Mouse (Mus musculus) lung, postnatal 0 days (tissue): ENCODE data around the gene Trim46.
"Not testable (repeated sequence)": the region's sequence is repeated elsewhere in the genome, so short reads cannot be mapped to it uniquely, and the experiment has no call there.

ENCODE experiments used
- CTCF ChIP-seq: IDR thresholded peaks from 2 replicates; pipeline ENCODE4 v1.5.1; 2016; ENCODE audit warnings: antibody characterized with exemption, mild to moderate bottlenecking
- EP300 ChIP-seq: IDR thresholded peaks from 2 replicates; pipeline ENCODE4 v1.6.1; 2016; ENCODE audit warnings: antibody characterized with exemption, mild to moderate bottlenecking, control low read depth

DNA sequence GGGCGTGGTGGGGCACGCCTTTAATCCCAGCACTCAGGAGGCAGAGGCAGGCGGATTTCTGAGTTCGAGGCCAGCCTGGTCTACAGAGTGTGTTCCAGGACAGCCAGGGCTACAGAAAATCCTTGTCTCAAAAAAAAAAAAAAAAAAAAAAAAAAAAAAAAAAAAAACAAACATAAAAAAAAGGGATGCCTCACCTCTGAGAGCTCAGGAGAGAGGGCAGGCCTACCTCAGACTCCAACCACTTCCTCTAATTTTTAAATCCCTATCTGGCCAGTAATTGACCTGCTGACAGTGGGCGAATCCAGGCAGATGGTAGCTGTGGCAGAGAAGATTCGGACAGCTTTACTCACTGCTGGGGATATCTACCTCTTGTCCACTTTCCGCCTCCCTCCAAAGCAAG, 29.7 kb downstream of the Trim46 start:
- not testable (repeated sequence) for TF ChIP-seq CTCF, EP300
